Mouse (Mus musculus): ENCODE data around the gene Fam193b.
"Not testable (repeated sequence)": the region's sequence is repeated elsewhere in the genome, so short reads cannot be mapped to it uniquely, and the experiment has no call there.

The Fam193b gene
- long read RNA-seq, experiment 1, partial matches to known transcripts: 2 of 6 reads
- long read RNA-seq, experiment 1, other reads (novel, unspliced or antisense): 4 of 6 reads
- long read RNA-seq, experiment 2, full-length matches to known transcripts: 3 of 13 reads
- long read RNA-seq, experiment 2, partial matches to known transcripts: 4 of 13 reads
- long read RNA-seq, experiment 2, other reads (novel, unspliced or antisense): 6 of 13 reads

- intact Hi-C loops (cut with DNase I): no loop called here
Observed at GRCm38 (mm10) chr13:55571027-55571751, at the start of gene Fam193b. TSS of gene Fam193b (minus strand) at chr13:55571120.

GRCm38 (mm10) chr13:55620275-55620674 lies 49.4 kb upstream of the Fam193b start:
- intact Hi-C loops (cut with DNase I): no loop called here

DNA sequence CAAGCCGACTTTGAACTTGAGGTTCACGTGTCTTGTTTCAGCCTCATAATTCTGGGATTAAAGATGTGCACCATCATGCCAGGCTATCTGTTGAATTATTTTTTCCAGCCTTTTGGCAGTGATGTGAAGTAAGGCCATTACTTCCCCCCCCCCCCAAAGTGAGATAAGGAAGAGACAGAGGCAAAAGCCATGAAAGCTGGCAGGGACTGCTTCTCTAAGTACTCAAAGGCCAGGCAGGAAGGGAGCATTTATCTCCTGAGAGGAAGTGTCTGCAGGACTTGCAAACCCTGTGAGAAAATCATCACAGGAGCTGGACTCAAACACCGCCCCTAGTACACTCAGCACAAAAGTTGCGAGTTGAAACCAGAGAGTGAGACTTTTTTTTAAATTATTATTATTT lies 48.4 kb upstream of the Fam193b start:
- intact Hi-C loops (cut with DNase I): no loop called here

DNA sequence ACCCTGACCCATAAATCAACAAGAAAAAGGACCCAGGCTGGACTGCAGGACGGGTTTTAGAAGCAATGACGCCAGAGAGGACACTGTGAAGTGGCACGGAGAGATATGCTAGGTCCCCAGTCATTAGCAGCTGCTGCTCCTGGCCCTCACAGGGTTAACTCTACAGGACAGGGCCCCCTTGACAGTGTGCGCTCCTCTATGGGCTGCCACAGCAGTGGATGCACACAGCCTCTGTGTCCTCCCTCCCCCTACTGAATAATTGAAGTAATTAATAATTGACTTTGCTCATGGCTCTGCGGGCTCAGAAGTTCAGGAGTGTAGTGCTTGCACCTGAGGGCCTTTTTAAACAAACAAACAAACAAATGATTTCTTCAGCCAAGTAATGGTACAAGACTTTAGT lies 42.6 kb upstream of the Fam193b start:
- intact Hi-C loops (cut with DNase I): no loop called here

DNA sequence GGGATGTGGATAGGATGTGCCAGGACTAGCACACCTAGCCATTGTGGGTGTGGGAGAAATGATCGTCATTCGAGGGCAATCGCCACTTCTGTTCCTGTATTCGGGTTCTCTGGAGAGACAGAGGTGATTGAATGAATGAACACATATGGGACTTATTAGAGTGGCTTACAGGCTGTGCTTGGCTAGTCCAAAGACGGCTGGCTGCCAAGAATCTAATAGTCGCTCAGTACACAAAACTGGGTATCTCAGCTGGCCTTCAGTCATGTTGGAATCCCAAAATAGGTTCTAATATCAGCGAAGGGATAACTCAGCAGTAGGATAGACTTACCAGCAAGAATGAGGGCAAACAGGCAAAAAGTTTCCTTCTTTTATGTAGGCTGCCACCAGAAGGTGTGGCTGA lies 41.1 kb upstream of the Fam193b start:
- intact Hi-C loops (cut with DNase I): no loop called here

DNA sequence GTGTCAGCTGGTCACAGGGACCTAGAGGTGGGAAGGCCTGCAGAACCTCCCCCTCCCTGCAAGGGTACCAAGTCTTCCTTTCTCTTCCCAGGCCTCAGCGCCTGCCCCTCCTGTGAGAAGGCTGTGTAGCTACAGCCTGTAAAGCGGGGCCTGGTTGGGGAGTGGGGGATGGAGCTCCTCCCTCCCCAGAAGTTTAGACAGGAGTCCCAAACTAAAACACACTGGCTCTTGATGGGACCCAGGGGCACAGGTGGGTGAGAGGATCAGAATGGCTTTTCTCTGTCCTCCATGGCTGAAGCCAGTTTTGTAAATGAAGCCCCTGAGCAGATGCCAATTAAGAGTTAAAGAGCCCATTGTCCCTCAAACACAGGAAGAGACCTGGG lies 36.7 kb upstream of the Fam193b start:
- intact Hi-C loops (cut with DNase I): loop anchor here (10.0 kb wide), 1 partner anchor 117 kb away; the partner anchor contains the start of gene Pcbd2

GRCm38 (mm10) chr13:55606899-55607623 lies 36.1 kb upstream of the Fam193b start:
- intact Hi-C loops (cut with DNase I): loop anchor here (10.0 kb wide), 1 partner anchor 118 kb away; the partner anchor contains the start of gene Pcbd2

GRCm38 (mm10) chr13:55604606-55605005 lies 33.7 kb upstream of the Fam193b start:
- intact Hi-C loops (cut with DNase I): loop anchor here (10.0 kb wide), 1 partner anchor 120 kb away; the partner anchor contains the start of gene Pcbd2

DNA sequence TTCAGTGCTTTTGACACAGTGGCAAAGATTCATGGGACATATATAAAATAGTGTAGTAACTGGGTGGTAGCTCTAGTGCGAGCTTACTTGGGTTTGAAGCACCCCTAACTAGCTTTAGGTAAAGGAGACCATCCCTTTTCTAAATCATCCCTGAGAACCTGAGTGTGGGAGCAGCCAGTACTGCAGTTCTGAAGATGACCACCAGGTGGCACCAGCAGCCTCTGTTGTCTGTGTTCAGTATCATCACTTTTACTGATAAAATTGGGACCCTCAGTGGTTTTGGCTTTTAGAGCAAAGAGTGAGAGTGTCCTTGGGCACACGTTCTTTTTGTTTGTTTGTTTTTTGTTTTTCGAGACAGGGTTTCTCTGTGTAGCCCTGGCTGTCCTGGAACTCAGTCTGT lies 30.7 kb upstream of the Fam193b start:
- intact Hi-C loops (cut with DNase I): loop anchor here (2.0 to 10.0 kb wide), 2 partner anchors 39 to 123 kb away; partner anchors contain the start of gene Pcbd2

DNA sequence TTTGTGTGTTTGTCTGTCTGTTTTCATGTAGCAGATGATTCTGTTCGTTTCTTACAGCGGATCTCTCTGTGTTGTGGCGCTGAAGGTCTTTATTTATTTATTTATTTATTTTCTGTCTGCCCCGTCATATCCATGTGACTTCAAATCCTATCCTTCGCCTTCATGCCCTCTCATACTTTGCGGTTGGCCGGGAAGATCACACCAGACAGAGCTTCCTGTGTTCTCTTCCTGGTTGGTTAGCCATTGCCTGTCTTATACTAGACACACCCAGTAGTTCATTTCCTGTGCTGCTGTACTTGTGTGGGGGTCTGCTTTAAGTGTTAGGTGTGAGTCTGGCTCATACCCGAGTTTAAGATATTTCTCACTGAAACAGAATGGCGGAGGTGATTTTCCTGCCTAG lies 29.7 kb upstream of the Fam193b start:
- intact Hi-C loops (cut with DNase I): loop anchor here (2.0 to 10.0 kb wide), 2 partner anchors 40 to 124 kb away; partner anchors contain the start of gene Pcbd2

DNA sequence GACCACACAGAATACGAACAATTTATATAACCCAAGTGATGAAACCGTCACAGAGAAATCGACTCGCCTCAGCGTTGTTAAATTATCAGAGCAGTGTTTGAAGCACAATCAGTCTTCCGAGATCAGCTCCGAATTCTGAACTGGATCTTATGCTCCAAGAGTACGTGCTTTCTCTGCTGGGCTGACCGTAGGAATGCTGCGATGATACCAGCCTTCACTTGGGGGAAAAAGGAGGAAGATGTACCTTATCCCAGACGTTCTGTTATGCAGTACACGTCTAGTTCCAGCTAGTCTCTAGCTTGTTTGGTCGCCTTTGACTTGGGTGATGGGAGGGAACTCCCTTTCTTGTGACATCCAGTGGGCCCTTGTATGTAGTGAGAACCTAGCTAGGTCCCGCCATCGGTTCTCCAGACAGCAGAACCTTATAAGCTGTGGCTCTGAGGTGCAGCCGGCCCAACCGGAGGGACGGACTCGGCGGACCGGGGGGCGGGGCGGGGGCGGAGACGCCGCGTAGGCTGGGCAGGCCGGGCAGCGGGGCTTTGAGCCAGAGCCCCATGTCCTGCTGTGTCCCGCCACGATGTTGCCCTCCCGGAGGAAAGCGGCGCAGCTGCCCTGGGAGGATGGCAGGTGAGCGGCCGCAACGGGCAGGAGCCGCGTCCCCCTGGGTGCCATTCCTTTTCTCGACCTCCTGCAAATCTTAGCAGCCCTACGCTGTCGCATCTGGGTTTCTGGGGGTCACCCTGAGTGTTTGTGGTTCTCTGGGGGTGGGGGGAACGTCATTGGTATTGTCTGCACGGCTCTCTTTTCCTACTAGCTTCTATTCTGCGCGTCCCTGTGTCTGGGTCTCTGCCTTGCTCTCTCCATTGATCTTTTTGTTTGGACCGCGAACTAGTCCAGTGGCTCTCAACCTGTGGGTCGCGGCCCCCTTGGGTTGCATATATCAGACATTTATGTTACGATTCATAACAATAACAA lies 28.9 kb upstream of the Fam193b start, which contains the start of gene B4galt7:
Gene B4galt7 (plus strand): TSS at position 331 of the 975 bp plus-strand sequence.
- intact Hi-C loops (cut with DNase I): loop anchor here (2.0 to 10.0 kb wide), 2 partner anchors 41 to 125 kb away; partner anchors contain the start of gene Pcbd2

DNA sequence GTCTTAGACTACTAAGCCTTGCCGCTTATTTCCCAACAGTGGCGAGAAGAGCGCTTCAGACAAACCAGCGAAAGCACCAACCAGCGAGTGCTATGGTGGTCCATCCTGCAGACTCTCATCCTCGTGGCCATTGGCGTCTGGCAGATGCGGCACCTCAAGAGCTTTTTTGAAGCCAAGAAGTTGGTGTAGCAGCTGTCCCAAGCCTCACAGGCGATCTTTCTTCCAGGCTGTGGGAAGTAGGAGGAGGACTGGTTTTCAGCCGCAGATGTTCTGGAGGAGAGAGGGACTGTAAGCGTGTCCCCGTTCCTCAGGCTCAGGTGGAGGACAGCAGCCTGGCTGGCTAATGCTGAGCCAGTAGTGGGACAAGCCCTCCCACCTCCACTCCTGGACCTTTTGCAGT lies 25.9 kb upstream of the Fam193b start:
- intact Hi-C loops (cut with DNase I): no loop called here

GRCm38 (mm10) chr13:55595375-55595774 lies 24.5 kb upstream of the Fam193b start:
- intact Hi-C loops (cut with DNase I): no loop called here

DNA sequence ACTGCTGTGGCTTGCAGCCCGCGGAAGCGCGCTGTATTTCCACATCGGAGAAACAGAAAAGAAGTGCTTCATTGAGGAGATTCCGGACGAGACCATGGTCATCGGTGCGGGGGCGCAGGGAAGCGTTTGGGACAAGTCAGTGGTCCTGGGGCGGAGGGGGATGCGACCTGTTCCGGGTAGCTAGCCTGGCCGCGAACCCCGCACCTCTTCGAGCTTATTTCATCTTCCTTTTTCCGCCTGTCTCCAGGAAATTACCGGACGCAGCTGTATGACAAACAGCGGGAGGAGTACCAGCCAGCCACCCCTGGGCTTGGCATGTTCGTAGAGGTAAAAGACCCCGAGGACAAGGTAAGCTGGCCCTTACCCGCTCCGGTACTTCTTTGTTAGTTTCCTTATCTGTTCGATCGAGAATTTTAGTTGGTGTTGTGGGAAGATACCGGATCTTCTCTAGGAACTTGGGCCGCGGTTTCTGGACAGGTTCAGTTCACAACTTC lies 22.4 kb upstream of the Fam193b start:
- intact Hi-C loops (cut with DNase I): no loop called here

DNA sequence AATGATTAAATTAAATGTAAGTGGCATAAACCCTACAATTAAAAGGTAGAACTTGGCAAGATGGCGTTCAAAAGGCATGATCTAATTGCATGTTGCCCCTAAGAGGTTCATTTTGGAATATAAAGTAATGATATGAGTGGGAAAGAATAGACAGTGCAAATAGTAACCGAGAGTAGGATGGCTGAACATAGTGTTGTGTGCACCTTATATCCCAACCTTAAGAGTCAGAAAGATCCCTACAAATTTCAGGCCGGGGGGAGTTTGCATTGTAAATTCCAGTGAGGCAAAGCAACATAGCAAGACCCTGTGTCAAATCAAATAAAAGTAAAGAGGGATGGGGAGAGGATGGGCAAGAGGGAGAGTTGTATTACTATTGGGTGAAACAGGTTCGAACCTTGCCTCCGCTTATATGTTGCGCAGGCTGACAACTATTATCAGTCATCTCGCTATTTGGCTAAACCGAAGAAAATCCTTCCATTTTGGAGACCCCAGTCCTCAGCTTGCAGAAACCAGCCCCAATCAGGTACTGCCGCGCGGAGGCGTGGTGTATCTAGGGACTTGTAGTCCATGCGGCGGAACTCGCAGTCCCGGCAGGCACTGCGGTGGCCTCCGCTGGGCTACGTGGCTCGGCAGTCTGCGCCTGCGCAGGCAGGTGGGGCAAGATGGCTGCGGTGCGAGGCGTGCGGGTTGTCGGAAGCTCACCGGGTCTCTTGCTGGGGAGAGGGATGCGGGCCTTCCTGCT lies 21.8 kb upstream of the Fam193b start:
- intact Hi-C loops (cut with DNase I): no loop called here

- intact Hi-C loops (cut with DNase I): no loop called here
Observed at GRCm38 (mm10) chr13:55591961-55592490, 21.1 kb upstream of the Fam193b start.

DNA sequence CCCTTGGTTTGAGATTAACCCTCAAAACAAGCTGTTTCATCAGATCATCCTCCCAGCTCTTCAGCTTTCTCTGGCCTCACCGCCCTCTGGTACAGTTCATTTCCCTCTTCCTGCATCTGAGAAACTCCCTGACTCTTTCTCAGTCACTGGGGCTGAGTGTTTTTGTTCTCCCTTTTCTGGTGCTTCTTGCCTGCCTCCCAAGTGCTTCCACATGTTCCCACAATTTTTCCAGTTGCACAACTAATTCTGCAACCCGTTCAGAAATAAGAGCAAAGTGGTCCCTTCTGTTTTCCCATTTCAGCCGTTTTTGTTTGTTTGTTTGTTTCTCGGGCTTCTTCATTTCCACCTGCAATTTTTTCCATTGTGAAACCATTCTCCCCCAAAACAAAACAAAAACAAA lies 7.2 kb upstream of the Fam193b start:
- intact Hi-C loops (cut with DNase I): no loop called here

DNA sequence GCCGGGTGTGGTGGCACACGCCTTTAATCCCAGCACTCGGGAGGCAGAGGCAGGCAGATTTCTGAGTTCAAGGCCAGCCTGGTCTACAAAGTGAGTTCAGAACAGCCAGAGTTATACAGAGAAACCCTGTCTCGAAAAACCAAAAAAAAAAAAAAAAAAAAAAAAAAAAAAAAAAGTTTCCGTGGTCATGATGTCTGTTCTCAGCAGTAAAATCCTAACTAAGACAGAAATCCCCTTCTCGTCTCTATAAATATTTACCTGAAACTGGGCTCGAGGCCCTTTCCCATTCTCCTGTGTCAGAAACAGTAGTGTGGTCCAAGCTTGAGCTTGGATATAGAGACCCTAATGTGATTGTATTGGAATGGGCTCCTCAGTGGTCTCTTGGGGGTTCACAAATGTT lies 6.0 kb upstream of the Fam193b start:
- intact Hi-C loops (cut with DNase I): not testable (repeated sequence)

DNA sequence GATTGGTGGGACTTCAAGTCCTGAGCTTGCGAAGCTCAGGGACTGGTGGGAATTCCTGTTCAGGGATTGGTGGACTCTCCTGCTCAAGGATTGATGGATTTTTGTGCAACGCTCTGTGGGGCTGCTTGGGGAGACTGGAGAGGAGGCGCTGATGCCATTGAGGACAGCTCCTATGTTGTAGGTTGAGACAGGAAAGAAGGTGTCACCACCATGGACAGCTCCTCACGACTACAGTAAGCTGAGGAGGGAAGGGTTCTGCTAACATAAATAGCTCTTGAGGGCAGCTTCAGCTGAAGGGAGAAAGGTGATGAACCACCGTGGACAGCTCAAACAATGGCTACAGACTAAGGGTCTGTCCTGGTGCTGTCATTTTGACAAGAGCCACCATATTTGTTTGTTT lies 5.0 kb upstream of the Fam193b start:
- intact Hi-C loops (cut with DNase I): no loop called here
